Mouse (Mus musculus) gonadal fat pad, adult 2 months (tissue): Measurements from ENCODE around the gene Dmrtc2. TPM values are rescaled to one million over a fixed set of nuclear protein-coding genes. Genes with fewer than 3 reads are reported as not detected.
"Not testable (repeated sequence)": the region's sequence is repeated elsewhere in the genome, so short reads cannot be mapped to it uniquely, and the experiment has no call there.

Source experiments
- DNase-seq: peaks from one replicate; pipeline ENCODE4 v3.0.0-alpha.2; 2012; ENCODE audit warnings: low read depth
- polyA plus RNA-seq: library from polyadenylated mRNA; depleted of rRNA; stranded (reverse); fragments of >200 nt; gene quantifications from 2 replicates; pipeline ENCODE4 v1.2.3, GENCODE M21; 2012

Gene Dmrtc2
- polyA plus RNA-seq, 1 experiment, result 0.38 TPM

- DNase-seq, result peak; percentile 77
Observed at GRCm38 (mm10) chr7:24869080-24869479, 777 bp upstream of the Dmrtc2 start.

- peak; percentile 49 for DNase-seq
Observed at GRCm38 (mm10) chr7:24877588-24877987, 7.7 kb downstream of the Dmrtc2 start.

- no peak for DNase-seq
Observed at GRCm38 (mm10) chr7:24879620-24880019, 9.8 kb downstream of the Dmrtc2 start.

- no peak for DNase-seq
Observed at GRCm38 (mm10) chr7:24882416-24883199, 12.8 kb downstream of the Dmrtc2 start.

GRCm38 (mm10) chr7:24883896-24884692 is 14.2 kb downstream of the Dmrtc2 start, which contains the start of gene Rps19:
Rps19 (plus strand) TSS chr7:24884371.
- DNase-seq, result peak; percentile 98

- DNase-seq, result no peak
Observed at GRCm38 (mm10) chr7:24884693-24885291, 14.9 kb downstream of the Dmrtc2 start.

- no peak for DNase-seq
Observed at GRCm38 (mm10) chr7:24885468-24886307, 15.8 kb downstream of the Dmrtc2 start.

GRCm38 (mm10) chr7:24886308-24886633 is 16.4 kb downstream of the Dmrtc2 start:
- no peak for DNase-seq

- DNase-seq, result no peak
Observed at GRCm38 (mm10) chr7:24887096-24887495, 17.2 kb downstream of the Dmrtc2 start.

- DNase-seq, result no peak
Observed at GRCm38 (mm10) chr7:24889431-24890220, 19.8 kb downstream of the Dmrtc2 start.

GRCm38 (mm10) chr7:24890281-24891216 is 20.7 kb downstream of the Dmrtc2 start:
- no peak for DNase-seq

- no peak for DNase-seq
Observed at GRCm38 (mm10) chr7:24891241-24892124, 21.6 kb downstream of the Dmrtc2 start.

- DNase-seq, result no peak
Observed at GRCm38 (mm10) chr7:24892125-24892583, 22.3 kb downstream of the Dmrtc2 start.

- not testable (repeated sequence) for DNase-seq
Observed at GRCm38 (mm10) chr7:24895749-24896148, 25.9 kb downstream of the Dmrtc2 start.

GRCm38 (mm10) chr7:24896269-24896668 is 26.4 kb downstream of the Dmrtc2 start:
- DNase-seq, result no peak

GRCm38 (mm10) chr7:24897224-24897623 is 27.4 kb downstream of the Dmrtc2 start, which contains the start of gene Cd79a:
Cd79a (plus strand) TSS chr7:24897381.
- no peak for DNase-seq

GRCm38 (mm10) chr7:24897959-24898358 is 28.1 kb downstream of the Dmrtc2 start:
- no peak for DNase-seq

- DNase-seq, result no peak
Observed at GRCm38 (mm10) chr7:24901114-24901513, 31.3 kb downstream of the Dmrtc2 start.
